Mouse (Mus musculus) hindbrain, embryonic 13.5 days (tissue): ENCODE measurements around the gene Unc5a. TPM values are rescaled to one million over a fixed set of nuclear protein-coding genes. Genes with fewer than 3 reads are reported as not detected.

ENCODE experiments used
- ATAC-seq: fragments of 200-750 bp; cut with Nextera tagmentation; 2 replicates; pipeline ENCODE4 v1.8.0; 2017; ENCODE audit warnings: moderate TSS enrichment; ENCODE audit not compliant: low FRiP score
- H3K27ac ChIP-seq: fragments of 300-500 bp; sonication (generic); 2 replicates; pipeline ENCODE4 v1.5.1; 2015; ENCODE audit warnings: inconsistent platforms, mild to moderate bottlenecking, moderate library complexity
- H3K27me3 ChIP-seq: fragments of 300-500 bp; sonication (generic); 2 replicates; pipeline ENCODE4 v1.6.1; 2015; ENCODE audit warnings: mild to moderate bottlenecking, inconsistent platforms
- H3K36me3 ChIP-seq: fragments of 300-500 bp; sonication (generic); 2 replicates; pipeline ENCODE4 v1.6.1; 2015; ENCODE audit warnings: mild to moderate bottlenecking, inconsistent platforms
- H3K4me1 ChIP-seq: fragments of 300-500 bp; sonication (generic); replicated peaks from 2 replicates; pipeline ENCODE4 v1.6.1; 2015; ENCODE audit warnings: inconsistent platforms
- H3K4me2 ChIP-seq: fragments of 300-500 bp; sonication (generic); 2 replicates; pipeline ENCODE4 v1.6.1; 2015; ENCODE audit warnings: inconsistent platforms, mild to moderate bottlenecking, moderate library complexity
- H3K4me3 ChIP-seq: fragments of 300-500 bp; sonication (generic); 2 replicates; pipeline ENCODE4 v1.5.1; 2015; ENCODE audit warnings: mild to moderate bottlenecking, inconsistent platforms
- H3K9ac ChIP-seq: fragments of 300-500 bp; sonication (generic); 2 replicates; pipeline ENCODE4 v1.6.1; 2015; ENCODE audit warnings: mild to moderate bottlenecking, inconsistent platforms
- H3K9me3 ChIP-seq: fragments of 300-500 bp; sonication (generic); 2 replicates; pipeline ENCODE4 v1.6.1; 2016; ENCODE audit warnings: inconsistent platforms
- WGBS: fragments of 180-500 bp; shearing (Covaris S2); methylation state at CpG from one replicate; pipeline ENCODE4 v1.1.7; 2015; 5-methylcytosine and 5-hydroxymethylcytosine counted together
- polyA plus RNA-seq: library from polyadenylated mRNA; unstranded; fragments of >200 nt; fragmentation: Nextera tagmentation; extraction: Ambion mirVana; gene quantifications from 2 replicates; pipeline ENCODE4 v1.2.1, GENCODE M21; 2015

Unc5a gene
- polyA plus RNA-seq, 1 experiment from 2014 or later = 7.8 TPM

DNA sequence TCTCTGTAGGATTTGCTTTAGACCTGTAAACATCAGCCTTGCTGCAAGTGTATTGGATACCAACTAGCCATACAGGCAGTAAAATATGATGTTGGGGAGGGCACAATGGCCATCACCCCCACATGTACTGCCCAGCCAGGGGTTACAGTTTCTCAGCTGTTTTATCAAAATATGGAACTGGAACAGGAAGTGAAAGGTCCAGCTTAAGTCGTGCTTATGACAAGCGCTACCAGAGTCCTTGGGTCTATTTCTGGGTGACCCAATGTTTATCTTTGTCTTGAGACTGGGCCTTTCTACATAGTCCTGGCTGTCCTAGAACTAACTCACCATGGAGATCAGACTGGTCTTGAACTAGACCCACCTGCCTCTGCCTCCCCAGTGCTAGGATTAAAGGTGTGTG, 75.0 kb downstream of the Unc5a start:
- WGBS = 85% methylated on average over 2 of the region's 2 CpGs
- no peaks in the 10 kb centered on the region for H3K9me3 ChIP-seq
- no peak overlapping the region for H3K27ac ChIP-seq
- no peak overlapping the region for H3K4me3 ChIP-seq
- ATAC-seq = no peak
- H3K4me1 ChIP-seq = no peaks in the 10 kb centered on the region
- no peak overlapping the region for H3K4me2 ChIP-seq
- no peaks in the 10 kb centered on the region for H3K27me3 ChIP-seq
- H3K9ac ChIP-seq = no peak overlapping the region
- peaks cover 23% of the 10 kb centered on the region for H3K36me3 ChIP-seq

DNA sequence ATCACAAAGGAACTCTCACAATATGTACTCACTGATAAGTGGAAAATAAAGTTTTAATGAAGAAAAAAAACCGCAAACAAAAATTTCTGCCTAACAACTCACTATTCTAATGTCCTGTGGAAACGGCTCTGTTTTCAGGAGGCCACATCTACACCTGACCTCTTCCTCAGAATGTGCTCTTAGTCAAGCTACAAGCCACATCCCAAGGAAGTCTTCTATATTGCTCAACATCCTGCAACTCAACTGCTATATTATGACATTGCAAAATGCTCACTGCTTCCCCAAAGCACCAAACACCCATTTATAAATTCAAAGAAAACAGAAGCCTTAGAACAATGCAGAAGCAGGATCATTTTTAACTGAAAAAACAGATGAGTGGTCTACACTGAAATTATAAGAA, 90.8 kb downstream of the Unc5a start:
- 97% methylated on average over 2 of the region's 2 CpGs for WGBS
- no peak overlapping the region for H3K27ac ChIP-seq
- H3K36me3 ChIP-seq = peaks cover 11% of the 10 kb centered on the region
- no peak for ATAC-seq
- no peaks in the 10 kb centered on the region for H3K4me1 ChIP-seq
- no peak overlapping the region for H3K4me2 ChIP-seq
- H3K27me3 ChIP-seq = no peaks in the 10 kb centered on the region
- no peaks in the 10 kb centered on the region for H3K9me3 ChIP-seq
- H3K9ac ChIP-seq = no peak overlapping the region
- H3K4me3 ChIP-seq = no peak overlapping the region

DNA sequence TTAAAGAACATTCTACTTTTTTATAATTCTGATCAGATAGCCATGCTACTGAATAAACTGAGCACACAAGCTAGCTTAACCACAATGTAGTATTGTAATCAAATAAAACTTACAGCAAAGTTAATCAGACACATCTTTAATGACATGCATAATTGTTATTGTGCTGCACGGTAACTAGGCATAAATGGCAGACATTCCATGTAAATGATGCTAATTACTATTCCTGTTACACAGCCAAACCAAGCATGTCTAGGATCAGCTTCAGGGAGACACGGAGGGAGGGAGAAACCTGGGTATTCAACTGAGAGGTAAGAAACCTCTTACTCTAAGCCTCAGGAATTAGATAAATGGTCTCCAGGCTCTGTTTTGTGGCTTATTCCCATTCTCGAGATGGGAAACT, 98.5 kb downstream of the Unc5a start:
- Histone ChIP-seq H3K4me2 (no peak overlapping the region), H3K4me3 (no peak overlapping the region), H3K4me1 (peaks cover 8% of the 10 kb centered on the region; the same call in 1 of the 2 replicates), H3K9me3 (no peaks in the 10 kb centered on the region), H3K9ac (no peak overlapping the region), H3K36me3 (peaks cover 7% of the 10 kb centered on the region; the same call in 1 of the 2 replicates), H3K27ac (no peak overlapping the region), H3K27me3 (no peaks in the 10 kb centered on the region)
- ATAC-seq = no peak
- 40% methylated on average over 3 of the region's 3 CpGs for WGBS

Other genes with a start within 250 kb of the Unc5a start
- 0.08 and 0.14 TPM in 2 replicates for gene Cdhr2, start 247.9 kb upstream of the Unc5a start, polyA plus RNA-seq
- 6.5 and 6.9 TPM in 2 replicates for gene Gprin1, start 199.5 kb upstream of the Unc5a start, polyA plus RNA-seq
- 18.7 and 20.8 TPM in 2 replicates for gene Sncb, start 182.8 kb upstream of the Unc5a start, polyA plus RNA-seq
- not detected in 2 replicates for gene Eif4e1b, start 165.4 kb upstream of the Unc5a start, polyA plus RNA-seq
- 50.4 and 54.0 TPM in 2 replicates for gene Tspan17, start 160.0 kb upstream of the Unc5a start, polyA plus RNA-seq
- gene Hk3, start 72.0 kb downstream of the Unc5a start, polyA plus RNA-seq = 1.1 and 1.2 TPM in 2 replicates
- gene Uimc1, start 150.9 kb downstream of the Unc5a start, polyA plus RNA-seq = 20.0 and 20.3 TPM in 2 replicates
- 25.0 and 28.2 TPM in 2 replicates for gene Zfp346, start 155.9 kb downstream of the Unc5a start, polyA plus RNA-seq
- not detected in 2 replicates for gene Gm17617, start 184.1 kb downstream of the Unc5a start, polyA plus RNA-seq
- 1.1 and 2.0 TPM in 2 replicates for gene Fgfr4, start 203.2 kb downstream of the Unc5a start, polyA plus RNA-seq